Mouse (Mus musculus) heart, postnatal 25 days (tissue): Measurements from ENCODE around the gene Hist1h2bl. TPM values are rescaled to one million over a fixed set of nuclear protein-coding genes. Genes with fewer than 3 reads are reported as not detected.
"Not testable (repeated sequence)": the region's sequence is repeated elsewhere in the genome, so short reads cannot be mapped to it uniquely, and the experiment has no call there.

Experiments used
- DNase-seq: peaks from one replicate; pipeline ENCODE4 v3.0.0; 2022; ENCODE audit warnings: low spot score
- intact Hi-C: fragments of 180-260 bp; cut with DNase I; formaldehyde crosslinking; loops from one replicate; pipeline ENCODE4 v1.15.1; 2025
- total RNA-seq, 2 experiments: library from RNA; stranded (reverse); gene quantifications; 2 replicates each; pipeline ENCODE4 v1.2.3; 2021

The Hist1h2bl gene
- total RNA-seq, 2 experiments from 2014 or later, result 19.7 to 24.0 TPM

- intact Hi-C loops, result no loop called here
- DNase-seq, result no peak
These were observed 12.1 kb upstream of the Hist1h2bl start for GRCm38 (mm10) chr13:21727948-21728572.

GRCm38 (mm10) chr13:21722993-21723836, 7.3 kb upstream of the Hist1h2bl start:
- intact Hi-C loops, result no loop called here
- no peak for DNase-seq

- DNase-seq, result no peak
- intact Hi-C loops, result no loop called here
These were observed 6.5 kb upstream of the Hist1h2bl start for GRCm38 (mm10) chr13:21722373-21722925.

- intact Hi-C loops, result not testable (repeated sequence)
- DNase-seq, result peak; percentile 30
These were observed 5.9 kb upstream of the Hist1h2bl start, which contains the start of gene Hist1h2bm for GRCm38 (mm10) chr13:21721757-21722372. Hist1h2bm (plus strand) TSS chr13:21722044.

- intact Hi-C loops, DNase-seq: not testable (repeated sequence)
These were observed 5.3 kb upstream of the Hist1h2bl start for GRCm38 (mm10) chr13:21721107-21721756.

GRCm38 (mm10) chr13:21718381-21719080, 2.6 kb upstream of the Hist1h2bl start:
- intact Hi-C loops, result loop anchor here (10.0 kb wide), 2 partner anchors 116 to 1966 kb away; partner anchors contain the start of genes Hist1h2ac, Hist1h2ap, Hist1h2bc and Hist1h2br
- DNase-seq, result no peak

- intact Hi-C loops, result loop anchor here (10.0 kb wide), 2 partner anchors 117 to 1967 kb away; partner anchors contain the start of genes Hist1h2ac, Hist1h2ap, Hist1h2bc and Hist1h2br
- DNase-seq, result peak; percentile 69
These were observed 1.7 kb upstream of the Hist1h2bl start, which contains the start of gene Hist1h3h for GRCm38 (mm10) chr13:21717397-21718357. Hist1h3h (plus strand) TSS chr13:21717659.

- DNase-seq, result not testable (repeated sequence)
- intact Hi-C loops, result loop anchor here (10.0 kb wide), 2 partner anchors 118 to 1968 kb away; partner anchors contain the start of genes Hist1h2ac, Hist1h2ap, Hist1h2bc and Hist1h2br
These were observed 823 bp upstream of the Hist1h2bl start for GRCm38 (mm10) chr13:21716540-21717391.

GRCm38 (mm10) chr13:21715131-21715863, 646 bp downstream of the Hist1h2bl start:
- intact Hi-C loops, result loop anchor here (10.0 kb wide), 2 partner anchors 120 to 1970 kb away; partner anchors contain the start of genes Hist1h2ac, Hist1h2ap, Hist1h2bc and Hist1h2br
- DNase-seq, result no peak

- no peak for DNase-seq
- intact Hi-C loops, result loop anchor here (1.0 to 10.0 kb wide), 9 partner anchors 20 to 1970 kb away; partner anchors contain the start of genes Hist1h2ac, Hist1h2af, Hist1h2ap and Hist1h2bc
These were observed 1.2 kb downstream of the Hist1h2bl start for GRCm38 (mm10) chr13:21714725-21715124.

GRCm38 (mm10) chr13:21711698-21712097, 4.2 kb downstream of the Hist1h2bl start:
- no peak for DNase-seq
- intact Hi-C loops, result loop anchor here (5.0 to 10.0 kb wide), 8 partner anchors 123 to 1973 kb away; partner anchors contain the start of genes Hist1h2ac, Hist1h2af, Hist1h2ap and Hist1h2bc

GRCm38 (mm10) chr13:21710821-21711525, 5.0 kb downstream of the Hist1h2bl start:
- peak; percentile 38 for DNase-seq
- intact Hi-C loops, result loop anchor here (5.0 to 10.0 kb wide), 8 partner anchors 124 to 1974 kb away; partner anchors contain the start of genes Hist1h2ac, Hist1h2af, Hist1h2ap and Hist1h2bc

- DNase-seq, result peak; percentile 68
- intact Hi-C loops, result loop anchor here (5.0 to 10.0 kb wide), 8 partner anchors 125 to 1975 kb away; partner anchors contain the start of genes Hist1h2ac, Hist1h2af, Hist1h2ap and Hist1h2bc
These were observed 5.8 kb downstream of the Hist1h2bl start for GRCm38 (mm10) chr13:21710031-21710711.

- intact Hi-C loops, result loop anchor here (5.0 kb wide), 1 partner anchor 1661 kb away; the partner anchor contains the start of gene Zfp322a
These were observed 9.3 kb downstream of the Hist1h2bl start for GRCm38 (mm10) chr13:21706669-21707068.

More at GRCm38 (mm10) chr13:21706669-21707068, 9.3 kb downstream of the Hist1h2bl start:
- no peak for DNase-seq
